Mouse (Mus musculus) spleen, adult 18-20 months (tissue): Measurements from ENCODE around the gene Lrrc4b.

Source experiments
- DNase-seq, 2 experiments: peaks; one replicate each; pipeline ENCODE4 v3.0.0; 2022; ENCODE audit warnings: mixed read lengths in 2 of 2

Gene Lrrc4b

DNA sequence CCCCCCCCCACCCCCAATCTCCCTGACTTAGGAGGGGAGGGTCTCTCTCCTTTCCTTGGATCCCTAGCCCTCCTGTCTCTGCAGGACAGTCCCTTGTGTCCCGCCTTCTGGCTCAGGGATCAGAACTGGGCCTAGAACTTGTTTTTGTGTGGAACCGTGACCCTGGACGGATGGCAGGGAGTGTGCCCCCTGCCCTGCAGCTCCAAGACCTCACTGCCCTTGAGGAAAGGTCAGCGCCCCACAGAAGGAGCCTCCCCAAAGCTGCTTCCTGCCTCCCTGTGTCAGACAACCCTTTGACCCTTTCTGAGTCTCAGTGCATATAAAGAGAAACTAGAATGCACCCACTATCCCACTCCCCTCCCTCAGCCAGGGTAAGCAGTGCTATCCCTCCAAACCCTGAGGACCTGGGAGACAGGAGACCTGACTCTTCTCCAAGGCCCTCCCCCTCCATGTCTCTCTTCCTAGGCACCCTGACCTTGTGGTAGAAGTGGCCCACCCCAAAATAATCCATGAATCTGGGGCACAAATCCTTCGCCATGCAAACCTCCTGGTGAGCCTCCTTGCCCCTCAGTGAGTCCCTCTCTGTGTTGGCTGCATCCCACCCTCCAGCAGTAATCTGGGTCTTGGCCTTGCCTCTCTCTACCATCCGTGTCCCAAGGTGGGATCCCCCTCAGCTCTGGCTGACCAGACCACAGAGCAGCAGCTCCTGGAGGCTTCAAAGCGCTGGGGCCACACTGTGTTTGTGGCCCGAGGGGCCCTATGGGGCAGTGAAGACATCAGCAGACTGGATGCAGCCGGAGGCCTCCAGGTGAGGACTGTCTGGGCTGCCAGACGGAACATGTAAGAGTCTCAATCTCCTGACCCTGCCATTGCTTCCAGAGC lies 37.4 kb downstream of the Lrrc4b start:
- no peak for DNase-seq

- DNase-seq = no peak
Observed at GRCm38 (mm10) chr7:44466888-44467311, 38.1 kb downstream of the Lrrc4b start.

DNA sequence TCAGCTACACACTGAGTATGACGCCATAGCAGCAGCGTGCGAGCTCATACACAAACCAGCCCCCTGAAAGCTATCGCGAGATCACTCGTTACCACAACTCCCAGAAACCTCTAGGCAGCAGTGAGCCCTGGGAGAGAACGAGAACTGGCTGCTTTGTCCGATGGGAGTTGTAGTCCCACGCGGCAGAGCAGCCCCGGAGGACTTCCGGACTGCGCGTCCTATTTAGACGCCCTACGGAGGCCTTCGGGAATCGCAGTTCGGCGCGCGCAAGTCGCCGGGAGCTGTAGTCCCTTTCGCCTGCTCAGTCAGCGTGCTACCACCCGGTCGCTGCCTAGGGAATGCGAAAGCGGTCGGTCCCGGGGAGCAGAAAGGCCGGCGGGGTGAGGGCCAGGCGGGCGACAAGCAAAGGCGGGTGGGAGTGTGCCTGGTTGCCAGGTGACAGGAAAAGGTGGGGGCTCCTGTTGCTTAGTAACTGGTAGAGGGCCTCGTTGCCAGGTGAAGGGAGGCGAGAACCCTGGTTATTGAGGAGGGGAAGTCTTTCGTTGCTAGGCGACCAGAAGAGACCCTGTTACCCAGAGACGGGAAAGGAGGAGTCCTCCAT lies 39.1 kb downstream of the Lrrc4b start, which contains the start of gene Josd2:
TSS of gene Josd2 (plus strand) at position 170 of the 601 bp plus-strand sequence.
- DNase-seq = peak; percentile 77 to 83

DNA sequence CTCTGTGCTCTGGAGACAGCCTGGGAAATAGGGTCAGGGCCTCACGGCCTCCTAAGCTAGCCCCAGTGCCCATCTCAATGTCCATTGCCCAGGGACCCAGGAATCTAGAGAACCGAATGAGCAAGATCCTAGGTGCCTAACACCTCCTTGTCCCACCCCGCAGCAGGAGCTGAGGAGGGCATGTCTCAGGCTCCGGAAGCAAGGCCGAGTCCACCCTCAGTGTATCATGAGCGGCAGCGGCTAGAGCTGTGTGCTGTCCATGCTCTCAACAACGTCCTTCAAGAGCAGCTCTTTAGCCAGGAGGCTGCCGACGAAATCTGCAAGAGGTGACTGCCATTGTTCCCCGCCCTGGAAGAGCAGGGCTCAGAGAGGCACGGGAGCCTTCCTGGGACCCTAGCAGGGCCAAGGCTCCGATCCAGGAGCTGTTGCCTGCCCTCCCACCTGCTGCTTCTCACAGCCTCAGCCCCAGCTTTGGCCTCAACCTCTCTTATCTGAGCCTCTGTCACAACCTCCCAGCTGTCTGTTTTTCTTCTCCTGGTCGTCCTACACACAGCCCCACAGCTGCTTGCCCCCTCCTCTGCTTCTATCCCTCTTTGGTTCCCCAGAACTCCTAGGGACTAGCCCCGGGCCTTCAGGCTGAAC lies 39.9 kb downstream of the Lrrc4b start:
- DNase-seq = no peak

DNA sequence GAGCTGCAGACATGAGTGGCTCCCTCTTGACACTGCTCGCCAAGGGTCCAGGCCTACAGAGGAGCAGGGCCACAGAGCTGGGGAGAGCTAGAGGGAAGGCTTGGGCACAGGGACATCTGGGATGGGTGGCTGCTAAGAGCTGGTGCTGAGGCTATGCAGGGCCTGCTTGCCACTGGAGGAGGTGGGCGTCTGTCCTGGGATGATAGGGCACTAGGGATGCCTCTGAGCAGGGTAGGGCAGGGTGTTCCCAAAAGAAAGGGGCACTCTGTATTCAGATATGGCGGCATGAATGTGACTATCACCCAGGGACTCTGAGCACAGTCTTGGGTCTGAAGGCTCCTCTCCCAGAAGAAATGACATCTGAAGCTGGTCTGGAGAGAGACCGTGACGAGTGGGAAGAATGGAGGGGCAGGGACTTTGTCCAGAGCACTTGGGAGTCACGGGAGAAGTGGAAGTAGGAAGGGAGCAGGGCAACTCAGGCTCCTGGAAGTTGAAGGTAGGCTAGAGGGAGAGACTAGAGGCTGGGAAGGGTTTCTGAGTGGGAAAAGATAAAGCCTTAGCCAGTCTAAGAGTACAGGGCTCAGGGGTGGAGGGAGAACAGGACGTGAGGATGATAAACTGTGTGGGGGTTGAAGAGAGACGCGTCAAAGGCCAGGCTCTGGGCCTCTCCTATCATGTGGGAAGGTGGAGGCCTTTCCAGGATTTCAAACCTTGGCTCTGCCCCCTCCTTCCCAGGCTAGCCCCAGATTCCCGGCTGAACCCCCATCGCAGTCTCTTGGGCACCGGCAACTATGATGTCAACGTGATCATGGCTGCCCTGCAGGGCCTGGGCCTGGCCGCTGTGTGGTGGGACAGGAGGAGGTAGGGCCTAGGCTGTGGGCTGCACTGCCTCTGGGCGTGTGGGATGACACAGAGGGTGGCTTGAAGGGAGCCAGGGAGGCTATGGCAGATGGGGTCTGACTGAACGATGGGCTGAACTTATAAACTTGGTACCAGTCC lies 41.2 kb downstream of the Lrrc4b start:
- DNase-seq = no peak

DNA sequence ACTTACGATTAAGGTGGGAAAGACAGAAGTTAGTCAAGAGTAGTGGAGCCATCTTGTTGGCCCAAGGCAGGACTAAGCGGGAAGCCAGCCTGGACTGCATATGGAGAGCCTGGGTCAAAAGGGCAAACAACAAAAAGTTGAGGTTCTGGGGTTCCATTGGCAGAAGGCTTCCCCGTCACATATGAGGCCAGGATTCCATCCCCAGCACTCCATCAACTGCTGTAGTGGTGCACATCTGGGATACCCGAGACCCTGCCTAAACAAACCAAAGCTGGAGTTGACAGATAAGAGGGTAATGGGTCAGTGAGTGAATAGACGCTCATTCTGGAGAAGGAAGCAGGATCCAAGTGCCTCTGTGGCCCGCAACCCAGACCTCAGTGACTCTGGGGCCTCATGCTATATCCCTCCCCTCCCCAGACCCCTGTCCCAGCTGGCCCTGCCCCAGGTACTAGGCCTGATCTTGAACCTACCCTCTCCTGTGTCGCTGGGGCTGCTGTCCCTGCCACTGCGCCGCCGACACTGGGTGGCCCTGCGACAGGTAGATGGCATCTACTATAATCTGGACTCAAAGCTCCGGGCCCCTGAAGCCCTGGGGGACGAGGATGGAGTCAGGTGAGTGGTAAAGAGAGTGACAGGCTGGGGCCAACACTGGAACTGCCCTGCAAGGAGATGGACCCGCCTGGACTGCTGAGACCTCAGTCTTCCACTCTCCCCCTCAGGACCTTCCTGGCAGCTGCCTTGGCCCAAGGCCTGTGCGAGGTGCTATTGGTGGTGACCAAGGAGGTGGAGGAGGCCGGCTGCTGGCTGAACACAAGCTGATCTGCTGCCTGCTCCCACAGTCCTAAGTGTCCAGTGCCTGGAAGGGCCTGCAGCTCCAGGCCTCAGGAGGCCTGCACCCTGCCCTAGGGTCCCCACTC lies 42.1 kb downstream of the Lrrc4b start:
- DNase-seq = no peak

DNA sequence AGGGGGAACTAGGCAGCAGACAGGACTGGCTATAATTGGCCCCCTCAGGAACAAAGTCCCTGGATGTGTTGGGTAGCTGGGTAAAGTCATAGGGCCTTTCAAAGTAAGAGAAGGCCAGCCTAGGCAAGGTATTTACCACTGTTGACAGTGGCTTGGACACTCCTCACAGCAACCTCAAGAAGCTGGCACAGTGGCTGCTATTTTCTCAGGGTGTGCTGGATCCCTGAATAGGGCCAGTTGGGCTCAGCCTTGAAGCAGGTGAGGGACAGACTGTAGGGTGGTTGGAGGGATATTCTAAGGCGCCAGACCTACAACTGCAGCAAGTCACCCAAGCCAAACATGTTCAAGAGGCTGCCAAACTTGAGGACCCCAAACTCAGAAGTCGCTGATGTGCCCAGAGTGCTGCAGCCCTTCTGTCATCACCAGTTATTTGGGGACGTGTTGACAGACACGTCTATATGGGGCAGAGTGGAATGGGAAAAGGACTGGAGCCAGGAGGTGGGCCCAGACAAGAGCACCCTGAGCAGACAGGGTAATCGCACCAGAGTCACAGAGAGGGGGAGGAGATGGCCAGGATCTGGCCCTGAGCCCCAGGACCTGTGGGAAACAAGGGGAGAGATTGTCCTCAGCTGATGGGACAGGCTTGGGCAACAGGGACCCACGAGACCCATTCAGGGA lies 43.2 kb downstream of the Lrrc4b start:
- DNase-seq = no peak

DNA sequence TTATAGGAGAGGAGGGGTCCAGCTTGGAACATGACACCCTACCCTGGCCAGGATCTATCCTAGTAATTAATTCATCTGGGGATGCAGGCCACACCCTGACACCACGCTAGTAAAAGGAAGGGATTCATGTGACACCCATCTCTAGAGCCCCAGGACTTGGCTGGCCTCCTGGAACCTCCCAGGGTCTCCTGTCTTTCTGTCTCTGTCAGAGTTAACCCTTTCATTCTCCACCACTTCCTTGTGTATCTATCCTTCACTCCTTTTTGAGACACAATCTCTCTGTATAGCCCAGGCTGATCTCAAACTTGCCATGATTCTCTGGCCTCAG lies 43.7 kb downstream of the Lrrc4b start:
- no peak for DNase-seq

DNA sequence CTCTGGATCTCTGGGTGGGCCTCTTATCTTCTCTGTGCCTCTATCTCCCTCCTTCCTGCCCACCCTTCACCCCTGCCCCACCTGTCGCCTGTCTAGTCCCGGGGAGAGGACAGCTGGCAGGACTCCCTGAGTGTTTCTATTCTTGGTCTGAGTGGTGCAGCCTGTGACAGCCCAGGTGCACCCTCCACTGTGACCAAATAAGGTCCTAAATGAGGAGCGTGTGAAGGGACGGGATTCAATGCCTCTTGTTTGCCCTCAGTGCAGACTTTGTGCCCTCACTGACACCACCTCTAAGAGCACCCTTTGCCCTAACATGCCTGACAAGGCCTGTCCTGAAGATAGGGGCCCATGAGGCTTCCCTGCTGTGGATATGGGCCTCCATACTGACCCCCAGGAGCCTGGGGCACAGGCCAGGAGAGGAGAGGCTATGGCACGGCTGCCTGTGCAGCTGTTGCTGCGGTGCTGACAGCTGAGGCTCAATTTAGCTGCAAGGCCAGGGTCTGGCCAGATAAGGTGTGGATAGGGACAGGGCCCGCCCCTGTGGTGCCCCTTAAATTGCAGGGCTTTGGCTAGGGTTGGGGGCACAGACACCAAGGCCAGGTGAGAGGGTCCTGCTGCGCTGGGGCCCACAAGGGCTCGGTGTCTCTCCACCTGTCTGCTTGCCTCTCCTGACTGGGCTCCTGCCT lies 44.3 kb downstream of the Lrrc4b start:
- DNase-seq = no peak

DNA sequence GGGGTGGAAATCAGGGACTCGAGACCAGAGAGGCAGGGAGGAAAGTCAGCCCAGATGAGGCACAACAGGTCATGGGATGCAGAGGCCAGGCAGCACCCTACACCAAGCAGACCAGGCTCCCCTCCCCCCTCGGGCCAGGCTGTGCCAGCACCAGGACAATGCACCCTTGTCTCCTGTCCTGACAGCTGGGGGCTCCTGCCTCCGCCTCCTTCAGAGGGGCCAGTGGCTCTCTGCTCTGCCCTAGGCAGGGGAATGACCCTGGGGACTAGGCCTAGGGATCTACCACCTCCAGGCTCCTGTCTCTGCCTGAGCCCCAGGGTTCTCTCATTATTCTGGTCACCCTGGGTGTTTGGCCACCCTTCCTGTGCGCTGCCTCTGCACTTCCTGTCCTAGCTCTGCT lies 45.6 kb downstream of the Lrrc4b start:
- no peak for DNase-seq

- DNase-seq = no peak
Observed at GRCm38 (mm10) chr7:44475046-44475614, 46.3 kb downstream of the Lrrc4b start.

- no peak for DNase-seq
Observed at GRCm38 (mm10) chr7:44482836-44483435, 54.1 kb downstream of the Lrrc4b start.

DNA sequence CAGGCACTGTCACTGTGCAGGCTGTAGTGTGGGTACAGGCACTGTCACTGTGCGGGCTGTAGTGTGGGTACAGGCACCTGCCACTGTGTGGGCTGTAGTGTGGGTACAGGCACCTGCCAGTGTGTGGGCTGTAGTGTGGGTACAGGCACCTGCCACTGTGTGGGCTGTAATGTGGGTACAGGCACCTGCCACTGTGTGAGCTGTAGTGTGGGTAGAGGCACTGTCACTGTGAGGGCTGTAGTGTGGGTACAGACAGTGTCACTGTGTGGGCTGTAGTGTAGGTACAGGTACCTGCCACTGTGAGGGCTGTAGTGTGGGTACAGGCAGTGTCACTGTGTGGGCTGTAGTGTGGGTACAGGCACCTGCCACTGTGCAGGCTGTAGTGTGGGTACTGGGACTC lies 55.3 kb downstream of the Lrrc4b start:
- DNase-seq = peak in 1 of 2 experiments; percentile 1

DNA sequence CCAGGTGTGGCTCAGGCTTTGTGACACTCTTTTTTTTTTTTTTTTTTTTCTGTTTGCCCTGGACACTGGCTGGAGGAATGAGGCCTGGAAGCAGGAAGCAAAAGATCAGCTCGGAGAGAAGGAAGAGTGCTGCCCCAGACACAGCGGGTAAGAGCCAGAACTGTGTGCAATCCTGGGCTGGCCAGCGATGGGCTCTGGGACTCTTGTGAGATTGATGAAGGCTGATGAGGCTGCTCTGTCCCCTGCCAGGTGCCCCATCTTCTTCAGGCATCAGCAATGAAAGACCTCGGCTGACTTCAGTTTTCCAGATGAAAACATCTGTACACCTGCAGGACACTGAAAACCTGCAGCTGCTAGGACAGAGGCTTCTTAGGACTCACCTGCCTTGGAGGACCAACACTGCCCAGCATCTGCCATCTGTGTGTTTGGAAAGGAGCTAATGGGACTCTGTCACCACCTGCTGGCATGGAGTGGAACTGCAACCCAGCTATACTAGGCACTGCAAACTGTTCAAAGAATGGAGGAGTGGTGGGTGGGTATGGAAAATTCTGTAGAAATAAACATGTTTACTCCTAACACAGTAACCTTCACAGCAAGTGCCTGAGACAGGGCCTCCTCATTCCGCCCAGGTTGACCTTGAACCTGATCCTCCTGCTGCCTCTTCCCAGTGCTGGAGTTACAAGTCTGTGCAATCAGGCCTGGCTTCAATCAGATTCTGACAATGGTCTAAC lies 56.2 kb downstream of the Lrrc4b start:
- DNase-seq = peak; percentile 51 to 71

DNA sequence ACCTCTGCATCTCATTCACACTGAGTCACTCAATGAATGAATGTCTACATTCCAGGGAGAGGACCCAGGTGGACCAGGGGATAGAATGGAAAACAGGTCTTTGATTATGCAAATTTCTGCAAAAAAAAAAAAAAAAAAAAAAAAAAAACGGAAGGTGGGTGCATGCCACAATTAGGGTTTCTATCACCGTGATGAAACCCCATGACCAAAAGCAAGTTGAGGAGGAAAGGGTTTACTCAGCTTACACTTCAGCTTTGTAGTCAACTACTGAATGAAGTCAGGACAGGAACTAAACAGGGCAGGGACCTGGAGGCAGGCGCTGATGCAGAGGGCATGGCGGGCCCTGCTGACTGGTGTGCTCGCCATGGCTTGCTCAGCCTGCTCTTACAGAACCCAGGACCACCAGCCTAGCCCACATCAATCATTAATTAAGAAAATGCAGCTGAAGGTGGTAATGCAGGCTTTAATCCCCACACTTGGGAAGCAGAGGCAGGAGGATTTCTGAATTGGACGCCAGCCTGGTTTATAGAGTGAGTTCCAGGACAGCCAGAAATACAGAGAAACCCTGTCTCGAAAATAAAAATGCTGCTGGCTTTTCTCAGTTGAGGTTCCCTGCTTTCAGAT lies 56.9 kb downstream of the Lrrc4b start:
- no peak for DNase-seq

GRCm38 (mm10) chr7:44486927-44487575 lies 58.2 kb downstream of the Lrrc4b start:
- peak in 1 of 2 experiments; percentile 2 for DNase-seq

DNA sequence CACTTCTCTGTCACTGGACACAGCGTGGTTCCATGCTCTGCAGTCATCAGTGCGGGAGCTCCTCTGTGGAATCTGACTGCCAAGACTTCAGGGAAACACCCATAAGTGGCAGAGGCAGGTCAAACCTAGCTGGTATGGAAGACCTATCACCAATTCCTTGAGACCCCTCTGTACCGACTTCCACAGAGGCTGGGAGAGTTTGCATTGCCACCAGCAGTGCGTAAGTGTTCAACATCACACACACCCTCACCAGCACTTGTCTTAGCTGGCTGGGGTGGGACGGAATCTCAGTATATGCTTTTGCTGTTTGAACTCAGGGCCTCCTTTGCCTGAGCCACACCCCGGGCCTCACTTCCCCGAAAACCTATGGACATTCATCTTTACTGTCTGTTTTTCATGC lies 59.1 kb downstream of the Lrrc4b start:
- peak in 1 of 2 experiments; percentile 2 for DNase-seq

- DNase-seq = peak in 1 of 2 experiments; percentile 2
Observed at GRCm38 (mm10) chr7:44488545-44488944, 59.7 kb downstream of the Lrrc4b start.
